Mouse (Mus musculus) C2C12 (cell line): ENCODE results near the gene Vti1a. TPM values are rescaled to one million over a fixed set of nuclear protein-coding genes. Genes with fewer than 3 reads are reported as not detected.

ENCODE experiments used
- H3K27me3 ChIP-seq: one replicate; pipeline ENCODE4 v1.6.1; 2011; ENCODE audit not compliant: control insufficient read depth, insufficient read depth, insufficient read length
- H3K36me3 ChIP-seq: one replicate; pipeline ENCODE4 v1.6.1; 2011; ENCODE audit not compliant: control insufficient read depth, insufficient read depth
- H3K4me3 ChIP-seq: one replicate; pipeline ENCODE4 v1.5.1; 2011; ENCODE audit warnings: mild to moderate bottlenecking, control low read depth; ENCODE audit not compliant: poor library complexity, insufficient read depth, severe bottlenecking
- H3K79me2 ChIP-seq: one replicate; pipeline ENCODE4 v1.6.1; 2011; ENCODE audit not compliant: control insufficient read depth, insufficient read depth
- H3K79me3 ChIP-seq: one replicate; pipeline ENCODE4 v1.6.1; 2011; ENCODE audit warnings: low read depth, control low read depth
- H3ac ChIP-seq: one replicate; pipeline ENCODE3; 2011; ENCODE audit warnings: low read depth; ENCODE audit not compliant: control insufficient read depth, insufficient read length
- CEBPB ChIP-seq: IDR thresholded peaks from one replicate; pipeline ENCODE4 v1.6.1; 2011; ENCODE audit warnings: low read depth, mild to moderate bottlenecking, control low read depth, moderate library complexity
- CTCF ChIP-seq: IDR thresholded peaks from one replicate; pipeline ENCODE4 v1.5.1; 2011; ENCODE audit not compliant: control insufficient read depth, insufficient read depth, insufficient read length
- FOSL1 ChIP-seq: IDR thresholded peaks from one replicate; pipeline ENCODE4 v1.8.0; 2011; ENCODE audit warnings: mild to moderate bottlenecking, low read length; ENCODE audit not compliant: poor library complexity, insufficient read depth, severe bottlenecking
- MAX ChIP-seq: IDR thresholded peaks from one replicate; pipeline ENCODE4 v1.6.1; 2011; ENCODE audit warnings: mild to moderate bottlenecking, control low read depth
- MYOD1 ChIP-seq: IDR thresholded peaks from one replicate; pipeline ENCODE4 v1.6.1; 2011; ENCODE audit warnings: low read depth; ENCODE audit not compliant: control insufficient read depth, insufficient read length
- MYOG ChIP-seq: IDR thresholded peaks from one replicate; pipeline ENCODE4 v1.6.1; 2011; ENCODE audit not compliant: control insufficient read depth, insufficient read length; ENCODE audit errors: extremely low read depth
- USF1 ChIP-seq: IDR thresholded peaks from one replicate; pipeline ENCODE4 v1.6.1; 2011; ENCODE audit warnings: low read depth, mild to moderate bottlenecking, control low read depth, moderate library complexity
- polyA plus RNA-seq: library from polyadenylated mRNA; unstranded; fragments of >200 nt; fragmentation: generic; extraction: Trizol; gene quantifications from one replicate; pipeline ENCODE4 v1.2.1, GENCODE M21; 2012; ENCODE audit warnings: missing spikeins

Gene Vti1a
- polyA plus RNA-seq, 1 experiment, result 10.4 TPM

GRCm38 (mm10) chr19:55315452-55316108 lies 515 bp upstream of the Vti1a start, which contains the start of gene Zdhhc6:
Gene Zdhhc6, minus strand, starts transcription at chr19:55316032.
- H3K4me3 ChIP-seq, result peak within 1 kb of the TSS; percentile 98
- TF ChIP-seq MYOG, result no peak
- no peak for TF ChIP-seq FOSL1
- no peak for TF ChIP-seq CEBPB
- TF ChIP-seq CTCF, result no peak
- peaks cover 28% of the 10 kb centered on the region for H3K36me3 ChIP-seq
- peak within 1 kb of the TSS; percentile 89 for H3ac ChIP-seq
- H3K79me3 ChIP-seq, result peaks cover 33% of the 10 kb centered on the region
- no peaks in the 10 kb centered on the region for H3K27me3 ChIP-seq
- peaks cover 75% of the 10 kb centered on the region for H3K79me2 ChIP-seq

GRCm38 (mm10) chr19:55316901-55317300 lies 806 bp downstream of the Vti1a start:
- no peaks in the 10 kb centered on the region for H3K27me3 ChIP-seq
- peak overlapping the region; percentile 98 for H3K4me3 ChIP-seq
- peaks cover 33% of the 10 kb centered on the region for H3K79me3 ChIP-seq
- peaks cover 14% of the 10 kb centered on the region for H3K36me3 ChIP-seq
- H3K79me2 ChIP-seq, result peaks cover 79% of the 10 kb centered on the region
- no peak overlapping the region for H3ac ChIP-seq
- TF ChIP-seq FOSL1, result no peak
- no peak for TF ChIP-seq CTCF
- TF ChIP-seq MYOD1, result no peak
- TF ChIP-seq CEBPB, result no peak
- TF ChIP-seq MAX, result no peak
- TF ChIP-seq MYOG, result no peak
- TF ChIP-seq USF1, result no peak

GRCm38 (mm10) chr19:55319036-55319435 lies 2.9 kb downstream of the Vti1a start:
- Histone ChIP-seq H3K79me3 (peaks cover 30% of the 10 kb centered on the region), H3K4me3 (no peak overlapping the region), H3ac (no peak overlapping the region), H3K79me2 (peaks cover 67% of the 10 kb centered on the region), H3K36me3 (peaks cover 11% of the 10 kb centered on the region), H3K27me3 (no peaks in the 10 kb centered on the region)
- TF ChIP-seq MYOG, result no peak
- TF ChIP-seq CEBPB, result no peak

GRCm38 (mm10) chr19:55319521-55319920 lies 3.4 kb downstream of the Vti1a start:
- H3K79me3 ChIP-seq, result peaks cover 27% of the 10 kb centered on the region
- TF ChIP-seq CTCF, result no peak
- no peak for TF ChIP-seq MYOG
- TF ChIP-seq FOSL1, result no peak
- no peak for TF ChIP-seq CEBPB
- peaks cover 62% of the 10 kb centered on the region for H3K79me2 ChIP-seq
- no peak overlapping the region for H3K4me3 ChIP-seq
- no peaks in the 10 kb centered on the region for H3K27me3 ChIP-seq
- H3K36me3 ChIP-seq, result peaks cover 12% of the 10 kb centered on the region
- H3ac ChIP-seq, result no peak overlapping the region

GRCm38 (mm10) chr19:55322604-55323003 lies 6.5 kb downstream of the Vti1a start:
- TF ChIP-seq FOSL1 (no peak), CTCF (no peak), CEBPB (no peak), MYOG (no peak), MAX (no peak), USF1 (no peak), MYOD1 (no peak)
- Histone ChIP-seq H3K36me3 (peaks cover 21% of the 10 kb centered on the region), H3K27me3 (no peaks in the 10 kb centered on the region), H3K79me2 (peaks cover 34% of the 10 kb centered on the region), H3ac (no peak overlapping the region), H3K4me3 (no peak overlapping the region), H3K79me3 (peaks cover 6% of the 10 kb centered on the region)

- Histone ChIP-seq H3K27me3 (no peaks in the 10 kb centered on the region), H3K79me2 (no peaks in the 10 kb centered on the region), H3K79me3 (no peaks in the 10 kb centered on the region), H3K4me3 (no peak overlapping the region), H3ac (no peak overlapping the region), H3K36me3 (peaks cover 50% of the 10 kb centered on the region)
- TF ChIP-seq CTCF, result no peak
- TF ChIP-seq USF1, result no peak
- no peak for TF ChIP-seq MYOG
- TF ChIP-seq MAX, result no peak
- TF ChIP-seq FOSL1, result no peak
- no peak for TF ChIP-seq CEBPB
- TF ChIP-seq MYOD1, result no peak
Observed at GRCm38 (mm10) chr19:55327510-55327909, 11.4 kb downstream of the Vti1a start.
